Mouse (Mus musculus) olfactory bulb, adult 2 months (tissue): ENCODE results near the gene Usp8.

ENCODE experiments used
- CTCF ChIP-seq: fragments of 200-500 bp; IDR thresholded peaks from 2 replicates; pipeline ENCODE4 v1.5.1; 2012; ENCODE audit warnings: low read depth, mild to moderate bottlenecking, low read length, moderate library complexity; ENCODE audit not compliant: insufficient read depth
- POLR2A ChIP-seq: fragments of 200-500 bp; IDR thresholded peaks from 2 replicates; pipeline ENCODE4 v1.6.1; 2012; ENCODE audit warnings: mild to moderate bottlenecking, low read depth, low read length, moderate library complexity; ENCODE audit not compliant: insufficient read depth

DNA sequence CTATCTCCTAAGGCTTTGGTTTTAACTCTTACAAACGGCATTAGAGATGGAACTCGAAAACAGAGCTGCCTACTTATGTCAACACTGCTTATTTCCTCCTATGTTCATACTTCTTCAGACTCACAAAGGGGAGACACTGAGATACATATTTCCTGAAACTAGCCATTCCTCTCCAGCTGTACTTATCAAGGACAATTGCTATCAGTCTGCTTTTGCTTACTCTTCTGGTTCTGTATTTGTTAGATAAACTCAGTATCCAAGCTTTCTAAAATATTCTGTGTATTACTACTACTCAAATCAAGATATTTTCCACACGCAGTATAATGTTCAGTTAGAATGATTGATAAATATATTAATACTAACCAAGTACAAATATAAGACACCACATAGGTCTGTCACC lies 94.9 kb downstream of the Usp8 start:
- no peak for TF ChIP-seq POLR2A
- no peak for TF ChIP-seq CTCF
